Mouse (Mus musculus) thymus, postnatal 10 days (tissue): ENCODE measurements around the gene Abcb4.
"Not testable (repeated sequence)": the region's sequence is repeated elsewhere in the genome, so short reads cannot be mapped to it uniquely, and the experiment has no call there.

ENCODE experiments used
- DNase-seq, 2 experiments: peaks; one replicate each; pipeline ENCODE4 v3.0.0; 2021; ENCODE audit warnings: low spot score in 2 of 2

Abcb4 gene

GRCm38 (mm10) chr5:8893300-8894103 lies at the start of gene Abcb4:
Abcb4 (plus strand) TSS chr5:8893717.
- DNase-seq, result peak; percentile 51 to 66

- DNase-seq, result not testable (repeated sequence)
Measured at GRCm38 (mm10) chr5:8848607-8849575, 44.6 kb upstream of the Abcb4 start.

- DNase-seq, result no peak
Measured at GRCm38 (mm10) chr5:8850851-8851250, 42.7 kb upstream of the Abcb4 start.

GRCm38 (mm10) chr5:8857201-8857600 lies 36.3 kb upstream of the Abcb4 start:
- DNase-seq, result no peak

- DNase-seq, result no peak
Measured at GRCm38 (mm10) chr5:8861811-8862210, 31.7 kb upstream of the Abcb4 start.

GRCm38 (mm10) chr5:8863580-8864337 lies 29.8 kb upstream of the Abcb4 start:
- no peak for DNase-seq

GRCm38 (mm10) chr5:8865630-8866029 lies 27.9 kb upstream of the Abcb4 start:
- DNase-seq, result not testable (repeated sequence)

GRCm38 (mm10) chr5:8866366-8866765 lies 27.2 kb upstream of the Abcb4 start:
- no peak for DNase-seq

GRCm38 (mm10) chr5:8868019-8868418 lies 25.5 kb upstream of the Abcb4 start:
- no peak for DNase-seq

GRCm38 (mm10) chr5:8872979-8873915 lies 20.3 kb upstream of the Abcb4 start:
- DNase-seq, result no peak

- no peak for DNase-seq
Measured at GRCm38 (mm10) chr5:8877086-8877485, 16.4 kb upstream of the Abcb4 start.

- no peak for DNase-seq
Measured at GRCm38 (mm10) chr5:8877800-8878199, 15.7 kb upstream of the Abcb4 start.

- no peak for DNase-seq
Measured at GRCm38 (mm10) chr5:8885837-8886236, 7.7 kb upstream of the Abcb4 start.

- no peak for DNase-seq
Measured at GRCm38 (mm10) chr5:8894104-8894425, 548 bp downstream of the Abcb4 start.

GRCm38 (mm10) chr5:8894641-8895490 lies 1.3 kb downstream of the Abcb4 start:
- DNase-seq, result no peak

GRCm38 (mm10) chr5:8896198-8896597 lies 2.7 kb downstream of the Abcb4 start:
- no peak for DNase-seq

GRCm38 (mm10) chr5:8898246-8898645 lies 4.7 kb downstream of the Abcb4 start:
- DNase-seq, result no peak

- no peak for DNase-seq
Measured at GRCm38 (mm10) chr5:8901001-8901400, 7.5 kb downstream of the Abcb4 start.

GRCm38 (mm10) chr5:8902141-8902817 lies 8.8 kb downstream of the Abcb4 start:
- DNase-seq, result no peak
